Mouse (Mus musculus) ES-Bruce4 (cell line): ENCODE measurements around the gene Gm10718.
"Not testable (repeated sequence)": the region's sequence is repeated elsewhere in the genome, so short reads cannot be mapped to it uniquely, and the experiment has no call there.

ENCODE experiments used
- CTCF ChIP-seq: IDR thresholded peaks from one replicate; pipeline ENCODE4 v1.8.1; 2011; ENCODE audit warnings: low read depth, low read length
- POLR2A ChIP-seq: IDR thresholded peaks from one replicate; pipeline ENCODE4 v1.8.1; 2011; ENCODE audit warnings: low read length; ENCODE audit not compliant: insufficient read depth

DNA sequence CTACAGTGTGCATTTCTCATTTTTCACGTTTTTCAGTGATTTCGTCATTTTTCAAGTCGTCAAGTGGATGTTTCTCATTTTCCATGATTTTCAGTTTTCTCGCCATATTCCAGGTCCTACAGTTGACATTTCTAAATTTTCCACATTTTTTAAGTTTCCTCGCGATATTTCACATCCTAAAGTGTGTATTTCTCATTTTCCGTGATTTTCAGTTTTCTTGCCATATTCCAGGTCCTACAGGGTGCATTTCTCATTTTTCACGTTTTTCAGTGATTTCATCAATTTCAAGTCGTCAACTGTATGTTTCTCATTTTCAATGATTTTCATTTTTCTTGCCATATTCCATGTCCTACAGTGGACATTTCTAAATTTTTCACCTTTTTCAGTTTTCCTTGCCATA is 8.0 kb upstream of the Gm10718 start, which contains the start of gene Gm10720:
- TF ChIP-seq POLR2A, CTCF: not testable (repeated sequence)
